Mouse (Mus musculus) lung, postnatal 0 days (tissue): ENCODE data around the gene Tmem217.
"Not testable (repeated sequence)": the region's sequence is repeated elsewhere in the genome, so short reads cannot be mapped to it uniquely, and the experiment has no call there.

Source experiments
- CTCF ChIP-seq: IDR thresholded peaks from 2 replicates; pipeline ENCODE4 v1.5.1; 2016; ENCODE audit warnings: antibody characterized with exemption, mild to moderate bottlenecking
- EP300 ChIP-seq: IDR thresholded peaks from 2 replicates; pipeline ENCODE4 v1.6.1; 2016; ENCODE audit warnings: antibody characterized with exemption, mild to moderate bottlenecking, control low read depth

DNA sequence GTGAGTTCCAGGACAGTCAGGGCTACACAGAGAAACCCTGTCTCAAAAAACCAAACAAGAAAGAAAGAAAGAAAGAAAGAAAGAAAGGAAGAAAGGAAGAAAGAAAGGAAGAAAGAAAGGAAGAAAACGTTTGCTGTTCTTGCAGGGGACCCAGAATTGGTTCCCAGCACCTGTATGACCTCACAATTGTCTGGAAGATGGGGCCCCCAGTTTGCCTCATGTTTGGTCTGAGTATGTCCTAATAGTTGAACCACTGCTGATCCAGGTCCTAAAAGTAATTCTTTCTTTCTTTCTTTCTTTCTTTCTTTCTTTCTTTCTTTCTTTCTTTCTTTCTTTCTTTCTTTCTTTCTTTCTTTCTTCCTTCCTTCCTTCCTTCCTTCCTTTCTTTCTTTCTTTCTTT, 54.7 kb downstream of the Tmem217 start:
- not testable (repeated sequence) for TF ChIP-seq CTCF, EP300
